Mouse (Mus musculus) myocyte (in vitro differentiated cells): Measurements from ENCODE around the gene Ap1s1. TPM values are rescaled to one million over a fixed set of nuclear protein-coding genes. Genes with fewer than 3 reads are reported as not detected.
A peak's percentile ranks its signal among the peaks of the same experiment; 100 is the strongest.

Source experiments
- H3K27me3 ChIP-seq: one replicate; pipeline ENCODE4 v1.6.1; 2011; ENCODE audit not compliant: control insufficient read depth, insufficient read depth, insufficient read length
- H3K36me3 ChIP-seq: one replicate; pipeline ENCODE4 v1.6.1; 2011; ENCODE audit not compliant: control insufficient read depth, insufficient read depth
- H3K4me2 ChIP-seq: one replicate; pipeline ENCODE4 v1.6.1; 2011; ENCODE audit warnings: low read depth, control low read depth
- H3K4me3 ChIP-seq: one replicate; pipeline ENCODE4 v1.5.1; 2011; ENCODE audit warnings: mild to moderate bottlenecking, control low read depth, moderate library complexity
- H3K79me2 ChIP-seq: one replicate; pipeline ENCODE4 v1.6.1; 2011; ENCODE audit not compliant: control insufficient read depth, insufficient read depth
- H3ac ChIP-seq: one replicate; pipeline ENCODE4 v1.6.1; 2011; ENCODE audit not compliant: control insufficient read depth, insufficient read length
- CEBPB ChIP-seq: IDR thresholded peaks from 2 replicates; pipeline ENCODE4 v1.6.1; 2011; ENCODE audit warnings: mild to moderate bottlenecking, moderate library complexity; ENCODE audit not compliant: poor library complexity, insufficient read depth, severe bottlenecking
- E2F4 ChIP-seq: IDR thresholded peaks from one replicate; pipeline ENCODE4 v1.6.1; 2011; ENCODE audit warnings: mild to moderate bottlenecking, control low read depth, moderate library complexity; ENCODE audit not compliant: insufficient read depth
- MAX ChIP-seq: IDR thresholded peaks from one replicate; pipeline ENCODE4 v1.6.1; 2011; ENCODE audit warnings: low read depth, mild to moderate bottlenecking, control low read depth
- MYOD1 ChIP-seq, 3 experiments: IDR thresholded peaks; one replicate each; pipeline ENCODE4 v1.6.1; 2011; ENCODE audit warnings: control low read depth in 2 of 3, low read depth in 2 of 3, mild to moderate bottlenecking in 2 of 3, moderate library complexity in 1 of 3; ENCODE audit not compliant: insufficient read length in 2 of 3, control insufficient read depth in 1 of 3
- MYOG ChIP-seq, 3 experiments: IDR thresholded peaks; one replicate each; pipeline ENCODE4 v1.6.1; 2011; ENCODE audit warnings: control low read depth in 2 of 3, low read depth in 2 of 3, mild to moderate bottlenecking in 2 of 3; ENCODE audit not compliant: insufficient read length in 2 of 3, control insufficient read depth in 1 of 3, insufficient read depth in 1 of 3
- POLR2A ChIP-seq: IDR thresholded peaks from one replicate; pipeline ENCODE4 v1.6.1; 2011; ENCODE audit warnings: low read depth, mild to moderate bottlenecking, control low read depth, moderate library complexity; ENCODE audit not compliant: insufficient read length
- POLR2AphosphoS2 ChIP-seq: IDR thresholded peaks from one replicate; pipeline ENCODE4 v1.6.1; 2011; ENCODE audit warnings: low read depth, control low read depth; ENCODE audit not compliant: insufficient read length
- REST ChIP-seq: IDR thresholded peaks from one replicate; pipeline ENCODE4 v1.6.1; 2011; ENCODE audit warnings: mild to moderate bottlenecking, control low read depth, moderate library complexity; ENCODE audit not compliant: insufficient read depth, insufficient read length
- SRF ChIP-seq: IDR thresholded peaks from one replicate; pipeline ENCODE4 v1.6.1; 2011; ENCODE audit warnings: low read depth; ENCODE audit not compliant: control insufficient read depth, insufficient read length
- TCF12 ChIP-seq: IDR thresholded peaks from one replicate; pipeline ENCODE4 v1.6.1; 2011; ENCODE audit warnings: mild to moderate bottlenecking, control low read depth; ENCODE audit not compliant: poor library complexity, insufficient read depth, severe bottlenecking
- TCF3 ChIP-seq: IDR thresholded peaks from one replicate; pipeline ENCODE4 v1.6.1; 2011; ENCODE audit warnings: low read depth, control low read depth; ENCODE audit not compliant: insufficient read length
- USF1 ChIP-seq: IDR thresholded peaks from one replicate; pipeline ENCODE4 v1.6.1; 2011; ENCODE audit warnings: low read depth, mild to moderate bottlenecking, control low read depth, moderate library complexity
- polyA plus RNA-seq: library from polyadenylated mRNA; unstranded; fragments of >200 nt; fragmentation: generic; extraction: Trizol; gene quantifications from one replicate; pipeline ENCODE4 v1.2.1, GENCODE M21; 2012; ENCODE audit warnings: missing spikeins

Ap1s1 gene
- polyA plus RNA-seq, 1 experiment, result 172 TPM

DNA sequence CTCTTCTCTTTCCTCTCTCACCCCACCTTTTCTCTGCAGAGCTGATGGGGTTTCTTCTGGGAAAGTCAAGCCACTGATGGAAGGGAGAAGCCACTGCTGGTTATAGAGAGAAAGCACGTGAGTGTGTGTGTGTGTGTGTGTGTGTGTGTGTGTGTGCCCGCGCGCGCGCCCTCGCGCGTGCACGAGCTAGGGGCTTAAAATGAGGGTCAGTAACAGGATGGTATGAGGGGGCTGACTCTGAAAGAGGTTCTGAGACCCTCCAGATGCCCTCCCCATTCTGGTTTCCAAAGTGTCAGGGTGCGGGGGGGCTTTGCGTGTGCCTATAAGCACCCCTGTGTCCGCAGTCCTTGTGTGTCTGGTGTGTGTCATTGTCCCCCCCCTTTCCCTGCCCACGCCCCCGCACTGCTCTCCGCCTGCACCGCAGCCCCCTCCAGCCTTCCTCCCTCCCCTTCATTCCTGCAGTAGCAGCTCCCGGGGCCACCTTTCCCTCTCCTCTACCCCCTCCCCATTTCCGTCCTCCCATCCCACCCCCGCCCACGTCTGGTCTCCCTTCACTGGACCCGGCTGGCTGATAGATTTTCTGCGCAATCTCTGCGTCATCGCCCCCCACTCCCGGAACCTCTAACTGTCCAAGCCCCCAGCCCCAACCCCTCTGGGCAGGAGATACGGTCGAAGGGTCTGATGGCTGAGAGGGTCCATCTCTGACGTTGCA lies 17.2 kb downstream of the Ap1s1 start:
- no peak overlapping the region for H3K4me2 ChIP-seq
- H3K27me3 ChIP-seq, result peaks cover 24% of the 10 kb centered on the region
- peak overlapping the region; percentile 8 for H3K4me3 ChIP-seq
- no peak overlapping the region for H3ac ChIP-seq
- TF ChIP-seq REST, result no peak
- no peak for TF ChIP-seq SRF
- TF ChIP-seq POLR2A, result no peak
- TF ChIP-seq TCF3, result no peak
- no peaks in the 10 kb centered on the region for H3K36me3 ChIP-seq
- no peaks in the 10 kb centered on the region for H3K79me2 ChIP-seq

DNA sequence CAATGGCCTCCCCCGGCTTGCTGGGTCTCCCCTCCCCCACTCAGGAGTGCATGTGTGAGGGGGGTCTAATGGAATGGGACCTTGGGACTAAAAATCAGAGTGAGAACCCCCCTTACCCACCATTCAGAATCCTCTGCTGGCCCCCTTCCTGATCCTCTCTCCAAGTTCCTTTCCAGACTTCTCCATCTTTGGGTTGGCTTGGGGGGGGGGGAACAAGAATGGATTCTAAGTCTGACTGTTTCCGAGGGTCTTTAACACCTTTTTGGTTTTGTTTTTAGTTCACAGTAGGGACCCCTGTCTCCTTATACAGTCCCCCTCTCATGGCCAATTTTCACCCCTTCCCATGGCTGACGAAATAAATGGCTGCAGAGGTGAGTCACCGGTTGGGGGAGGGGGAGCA lies 19.8 kb downstream of the Ap1s1 start, which contains the start of gene Vgf:
Gene Vgf (plus strand): TSS at position 301 of the 400 bp plus-strand sequence.
- H3ac ChIP-seq, result no peak within 1 kb of the TSS
- H3K79me2 ChIP-seq, result no peaks in the 10 kb centered on the region
- H3K36me3 ChIP-seq, result no peaks in the 10 kb centered on the region
- peak within 1 kb of the TSS; percentile 59 for H3K4me2 ChIP-seq
- H3K27me3 ChIP-seq, result peaks cover 18% of the 10 kb centered on the region
- no peak within 1 kb of the TSS for H3K4me3 ChIP-seq
- TF ChIP-seq MAX, result no peak
- TF ChIP-seq MYOG (IDR thresholded peaks at IDR 0.05; ENCODE audit: control insufficient read depth in 1 of 3, insufficient read depth in 1 of 3, insufficient read length in 2 of 3, low read depth in 2 of 3), result no peak
- no peak for TF ChIP-seq REST

DNA sequence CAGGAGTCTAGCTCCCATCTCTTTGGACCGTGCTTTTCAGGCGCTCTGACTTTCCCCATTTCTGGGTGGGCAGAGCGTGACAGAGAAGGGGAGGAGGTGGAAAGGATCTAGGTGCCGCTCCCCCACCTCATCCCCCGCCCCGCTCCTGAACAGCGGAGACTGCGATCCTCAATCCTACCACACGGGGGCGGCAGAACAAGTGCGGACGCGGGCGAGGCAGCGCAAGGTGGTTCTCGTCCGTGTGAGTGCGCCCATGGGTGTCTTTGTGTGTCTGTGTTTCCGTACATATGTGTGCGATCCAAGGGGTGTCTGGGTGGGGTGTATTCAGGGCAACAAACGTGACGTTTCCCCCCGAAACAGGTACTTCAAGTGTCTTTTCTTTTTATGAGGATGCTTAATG lies 20.8 kb downstream of the Ap1s1 start:
- Histone ChIP-seq H3K4me3 (no peak overlapping the region), H3K27me3 (peaks cover 18% of the 10 kb centered on the region), H3ac (no peak overlapping the region), H3K4me2 (peak overlapping the region; percentile 59), H3K36me3 (no peaks in the 10 kb centered on the region), H3K79me2 (no peaks in the 10 kb centered on the region)
- TF ChIP-seq USF1 (no peak), TCF12 (no peak), E2F4 (no peak), MYOG (IDR thresholded peaks at IDR 0.05; ENCODE audit: control insufficient read depth in 1 of 3, insufficient read depth in 1 of 3, insufficient read length in 2 of 3, low read depth in 2 of 3) (no peak), MAX (no peak), MYOD1 (IDR thresholded peaks at IDR 0.05; ENCODE audit: control insufficient read depth in 1 of 3, insufficient read length in 2 of 3, low read depth in 2 of 3) (peak in 1 of 3 experiments; percentile 17), SRF (no peak), CEBPB (no peak), REST (peak; percentile 7)

DNA sequence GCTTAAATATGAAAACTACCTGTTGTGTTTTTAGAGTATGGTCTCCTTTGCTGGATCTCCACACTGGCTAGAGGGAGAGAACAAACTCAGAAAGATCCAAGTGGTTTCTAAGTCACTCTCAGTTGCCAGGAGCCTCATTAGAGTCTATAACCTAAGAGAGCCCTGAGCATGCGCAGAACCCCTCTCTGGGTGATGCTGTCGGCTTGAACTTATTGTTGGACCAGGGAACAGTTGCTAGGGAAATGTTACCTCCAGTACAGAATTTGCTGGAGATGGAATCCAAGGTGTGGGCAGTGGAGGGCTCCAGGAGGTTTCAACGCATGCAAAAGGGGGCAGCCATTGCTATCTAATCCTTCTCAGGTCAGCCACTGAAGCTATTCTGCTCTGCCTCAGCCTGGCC lies 21.6 kb downstream of the Ap1s1 start:
- no peak overlapping the region for H3K4me3 ChIP-seq
- H3ac ChIP-seq, result no peak overlapping the region
- peaks cover 18% of the 10 kb centered on the region for H3K27me3 ChIP-seq
- no peaks in the 10 kb centered on the region for H3K79me2 ChIP-seq
- TF ChIP-seq MAX, result no peak
- TF ChIP-seq CEBPB, result no peak
- TF ChIP-seq SRF, result no peak
- TF ChIP-seq MYOG (IDR thresholded peaks at IDR 0.05; ENCODE audit: control insufficient read depth in 1 of 3, insufficient read depth in 1 of 3, insufficient read length in 2 of 3, low read depth in 2 of 3), result no peak
- TF ChIP-seq E2F4, result no peak
- TF ChIP-seq REST, result no peak
- no peak for TF ChIP-seq TCF3
- no peak for TF ChIP-seq TCF12
- no peaks in the 10 kb centered on the region for H3K36me3 ChIP-seq
- no peak overlapping the region for H3K4me2 ChIP-seq

DNA sequence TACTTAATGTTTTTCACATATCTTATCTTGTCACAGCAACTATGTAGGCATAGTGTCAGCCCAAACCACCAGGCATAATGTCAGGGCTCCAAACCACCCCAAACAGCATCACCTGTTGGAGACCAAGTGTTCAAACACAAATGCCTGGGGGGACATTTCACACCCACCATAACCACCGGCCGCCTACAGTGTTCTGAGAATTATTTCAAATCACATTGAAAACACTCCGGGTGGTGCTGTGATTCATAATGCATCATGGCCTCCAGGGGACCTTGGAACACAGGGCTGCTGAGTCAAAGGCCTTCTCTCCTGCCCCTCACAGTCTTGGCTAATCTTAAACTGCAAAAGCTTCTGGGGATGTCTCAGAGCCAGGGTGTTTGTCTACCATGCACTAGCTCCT lies 30.0 kb downstream of the Ap1s1 start:
- no peaks in the 10 kb centered on the region for H3K79me2 ChIP-seq
- peak in 1 of 3 experiments; percentile 60 for TF ChIP-seq MYOD1 (IDR thresholded peaks at IDR 0.05; ENCODE audit: control insufficient read depth in 1 of 3, insufficient read length in 2 of 3, low read depth in 2 of 3)
- no peak for TF ChIP-seq CEBPB
- no peak overlapping the region for H3K4me3 ChIP-seq
- no peak overlapping the region for H3ac ChIP-seq
- H3K27me3 ChIP-seq, result no peaks in the 10 kb centered on the region
- no peaks in the 10 kb centered on the region for H3K36me3 ChIP-seq
- no peak overlapping the region for H3K4me2 ChIP-seq

DNA sequence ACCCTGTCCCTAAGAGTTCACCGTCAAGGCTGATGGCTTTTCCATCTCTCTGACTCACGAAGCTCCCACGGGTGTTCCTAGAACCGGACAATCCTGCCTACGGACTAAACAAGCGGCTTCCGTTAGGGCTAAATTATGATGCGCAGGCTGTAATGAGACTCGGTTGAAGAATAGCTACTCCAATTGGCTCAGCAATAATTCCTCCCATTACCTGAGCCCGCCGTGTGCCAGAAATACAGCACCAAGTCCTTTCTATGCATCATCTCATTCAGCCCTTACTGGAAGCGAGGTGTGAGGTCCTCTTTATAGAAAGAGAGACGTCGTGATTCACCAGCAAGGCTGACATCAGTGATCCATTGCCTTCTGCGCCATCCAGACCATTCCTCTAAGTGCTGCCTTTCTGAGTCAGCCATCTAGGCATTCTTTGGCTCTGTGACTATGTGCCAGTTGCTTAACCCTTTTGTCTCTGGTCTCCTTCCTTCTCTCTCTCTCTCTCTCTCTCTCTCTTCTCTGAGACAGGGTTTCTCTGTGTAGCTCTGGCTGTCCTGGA lies 33.5 kb downstream of the Ap1s1 start:
- Histone ChIP-seq H3K4me2 (no peak overlapping the region), H3K27me3 (no peaks in the 10 kb centered on the region), H3ac (no peak overlapping the region), H3K36me3 (no peaks in the 10 kb centered on the region), H3K79me2 (no peaks in the 10 kb centered on the region), H3K4me3 (no peak overlapping the region)
- TF ChIP-seq POLR2A (no peak), REST (no peak), USF1 (no peak), TCF12 (no peak), TCF3 (no peak), MYOD1 (IDR thresholded peaks at IDR 0.05; ENCODE audit: control insufficient read depth in 1 of 3, insufficient read length in 2 of 3, low read depth in 2 of 3) (no peak), MYOG (IDR thresholded peaks at IDR 0.05; ENCODE audit: control insufficient read depth in 1 of 3, insufficient read depth in 1 of 3, insufficient read length in 2 of 3, low read depth in 2 of 3) (no peak), CEBPB (no peak), POLR2AphosphoS2 (no peak), MAX (no peak), SRF (no peak), E2F4 (no peak)
